Mouse (Mus musculus) embryonic stem cell, embryonic (primary cell): ENCODE measurements around the gene Fnbp1.

Source experiments
- CTCF ChIA-PET, 4 experiments: fragments of 300-600 bp in 2 of 4; fragments of 350-600 bp in 2 of 4; sonication (Branson Sonifier 250); formaldehyde crosslinking; loops; one replicate each; lab custom pipeline; 2022; ENCODE audit warnings: inconsistent platforms in 2 of 4; lab: Charles Lee
- POLR2A ChIA-PET, 4 experiments: fragments of 300-600 bp in 2 of 4; fragments of 350-600 bp in 2 of 4; sonication (Branson Sonifier 250); formaldehyde crosslinking; loops; one replicate each; lab custom pipeline; 2022; ENCODE audit warnings: antibody characterized with exemption in 4 of 4, inconsistent platforms in 1 of 4; lab: Charles Lee

Fnbp1 gene

GRCm38 (mm10) chr2:31163361-31164118, 21.7 kb upstream of the Fnbp1 start:
- ChIA-PET POLR2A (interaction anchor here (0.5 to 15.9 kb wide), 119 partner anchors 8 to 1029 kb away, joined by 3 to 238 read pairs (median 4); partner anchors contain the start of genes Fnbp1 (in 4 of the 4), Gpr107 (in 4 of the 4), Ass1 (in 1 of the 4) and BC005624 (in 1 of the 4)), CTCF (interaction anchor here (0.5 to 3.7 kb wide), 20 partner anchors 10 to 335 kb away, joined by 3 to 40 read pairs (median 3); partner anchors contain the start of genes Fnbp1 (in 1 of the 4) and Gpr107 (in 1 of the 4))

GRCm38 (mm10) chr2:31161620-31162019, 19.8 kb upstream of the Fnbp1 start:
- CTCF ChIA-PET: interaction anchor here in 3 of 4 experiments (0.6 to 1.5 kb wide), 7 partner anchors 10 to 526 kb away, joined by 3 to 6 read pairs (median 3); partner anchors contain the start of genes Abl1 (in 1 of the 3) and Fnbp1 (in 1 of the 3)
- POLR2A ChIA-PET: interaction anchor here (0.5 to 15.9 kb wide), 40 partner anchors 9 to 403 kb away, joined by 3 to 238 read pairs (median 4); partner anchors contain the start of genes Fnbp1 (in 3 of the 4), Gpr107 (in 3 of the 4), BC005624 (in 1 of the 4) and Usp20 (in 1 of the 4)

- ChIA-PET POLR2A (interaction anchor here (0.6 to 15.9 kb wide), 9 partner anchors 8 to 289 kb away, joined by 4 to 238 read pairs (median 4); partner anchors contain the start of genes Fnbp1 (in 1 of the 4) and Gpr107 (in 1 of the 4)), CTCF (interaction anchor here in 3 of 4 experiments (0.6 to 1.2 kb wide), 3 partner anchors 9 to 69 kb away, joined by 3 read pairs; no protein-coding TSS in a partner anchor)
Observed at GRCm38 (mm10) chr2:31160147-31160920, 18.5 kb upstream of the Fnbp1 start.

GRCm38 (mm10) chr2:31156846-31157245, 15.0 kb upstream of the Fnbp1 start:
- ChIA-PET POLR2A (interaction anchor here in 3 of 4 experiments (0.7 to 15.9 kb wide), 11 partner anchors 9 to 145 kb away, joined by 3 to 238 read pairs (median 5); partner anchors contain the start of gene Fnbp1 (in 2 of the 3)), CTCF (interaction anchor here in 3 of 4 experiments (0.6 to 1.7 kb wide), 6 partner anchors 8 to 761 kb away, joined by 3 to 7 read pairs (median 4); no protein-coding TSS in a partner anchor)

GRCm38 (mm10) chr2:31151892-31152812, 10.3 kb upstream of the Fnbp1 start, which contains the start of gene Gpr107:
Gene Gpr107 (plus strand): TSS chr2:31152316.
- ChIA-PET POLR2A (interaction anchor here (0.5 to 15.9 kb wide), 44 partner anchors 10 to 350 kb away, joined by 3 to 238 read pairs (median 4); partner anchors contain the start of genes Fnbp1 (in 4 of the 4), Ntmt1 (in 2 of the 4) and Ptges (in 1 of the 4)), CTCF (interaction anchor here in 3 of 4 experiments (0.6 to 2.5 kb wide), 27 partner anchors 9 to 805 kb away, joined by 3 to 14 read pairs (median 4); partner anchors contain the start of genes BC005624 (in 1 of the 3), Fnbp1 (in 1 of the 3), Tor1b (in 1 of the 3) and Usp20 (in 1 of the 3))

- ChIA-PET CTCF (interaction anchor here (0.6 to 2.5 kb wide), 31 partner anchors 9 to 316 kb away, joined by 3 to 14 read pairs (median 3); partner anchors contain the start of genes Fnbp1 (in 2 of the 4), BC005624 (in 1 of the 4), Prrx2 (in 1 of the 4) and Tor1a (in 1 of the 4)), POLR2A (interaction anchor here (0.5 to 15.9 kb wide), 26 partner anchors 8 to 1009 kb away, joined by 3 to 238 read pairs (median 4); partner anchors contain the start of gene Fnbp1 (in 4 of the 4))
Observed at GRCm38 (mm10) chr2:31150762-31151161, 9.0 kb upstream of the Fnbp1 start.

- ChIA-PET POLR2A (interaction anchor here in 3 of 4 experiments (0.5 to 1.9 kb wide), 5 partner anchors 9 to 998 kb away, joined by 3 to 4 read pairs (median 3); no protein-coding TSS in a partner anchor), CTCF (interaction anchor here in 1 of 4 experiments (2.8 kb wide), 1 partner anchor 122 kb away, joined by 6 read pairs; no protein-coding TSS in a partner anchor)
Observed at GRCm38 (mm10) chr2:31147054-31147453, 5.2 kb upstream of the Fnbp1 start.

GRCm38 (mm10) chr2:31144901-31145300, 3.1 kb upstream of the Fnbp1 start:
- ChIA-PET CTCF (no interaction called here), POLR2A (interaction anchor here in 3 of 4 experiments (0.8 to 14.1 kb wide), 7 partner anchors 13 to 159 kb away, joined by 3 to 239 read pairs (median 4); partner anchors contain the start of gene Gpr107 (in 1 of the 3))

GRCm38 (mm10) chr2:31143768-31144695, 2.2 kb upstream of the Fnbp1 start:
- POLR2A ChIA-PET: interaction anchor here (0.6 to 14.1 kb wide), 22 partner anchors 14 to 203 kb away, joined by 3 to 239 read pairs (median 4); partner anchors contain the start of gene Gpr107 (in 1 of the 4)
- CTCF ChIA-PET: interaction anchor here (0.6 to 1.3 kb wide), 4 partner anchors 21 to 191 kb away, joined by 3 to 7 read pairs (median 4); partner anchors contain the start of gene Tor1b (in 1 of the 4)

GRCm38 (mm10) chr2:31143326-31143725, 1.5 kb upstream of the Fnbp1 start:
- CTCF ChIA-PET: interaction anchor here (0.7 to 1.3 kb wide), 4 partner anchors 21 to 118 kb away, joined by 3 to 5 read pairs (median 4); no protein-coding TSS in a partner anchor

GRCm38 (mm10) chr2:31142505-31142904, 697 bp upstream of the Fnbp1 start:
- CTCF ChIA-PET: interaction anchor here (0.6 to 2.2 kb wide), 16 partner anchors 8 to 1584 kb away, joined by 3 to 9 read pairs (median 5); partner anchors contain the start of gene Gpr107 (in 1 of the 4)
- POLR2A ChIA-PET: interaction anchor here (0.6 to 14.1 kb wide), 83 partner anchors 9 to 1355 kb away, joined by 3 to 239 read pairs (median 6); partner anchors contain the start of genes Gpr107 (in 4 of the 4), BC005624 (in 1 of the 4), Coq4 (in 1 of the 4) and Ntmt1 (in 1 of the 4)

More at GRCm38 (mm10) chr2:31143326-31143725, 1.5 kb upstream of the Fnbp1 start:
- POLR2A ChIA-PET: interaction anchor here in 3 of 4 experiments (0.7 to 14.1 kb wide), 21 partner anchors 15 to 335 kb away, joined by 3 to 239 read pairs (median 4); partner anchors contain the start of genes Gpr107 (in 1 of the 3) and Ntmt1 (in 1 of the 3)

GRCm38 (mm10) chr2:31141074-31141866, 538 bp downstream of the Fnbp1 start:
- POLR2A ChIA-PET: interaction anchor here (0.5 to 14.1 kb wide), 99 partner anchors 8 to 1040 kb away, joined by 3 to 239 read pairs (median 5); partner anchors contain the start of genes Gpr107 (in 4 of the 4), BC005624 (in 2 of the 4), Usp20 (in 2 of the 4) and Tor1b (in 1 of the 4)
- CTCF ChIA-PET: interaction anchor here (0.5 to 2.2 kb wide), 23 partner anchors 10 to 430 kb away, joined by 3 to 9 read pairs (median 3); partner anchors contain the start of gene Gpr107 (in 1 of the 4)

- POLR2A ChIA-PET: interaction anchor here (0.5 to 14.1 kb wide), 50 partner anchors 9 to 1040 kb away, joined by 3 to 239 read pairs (median 8); partner anchors contain the start of genes Gpr107 (in 3 of the 4), BC005624 (in 1 of the 4) and Usp20 (in 1 of the 4)
- CTCF ChIA-PET: interaction anchor here (0.6 to 2.2 kb wide), 10 partner anchors 10 to 378 kb away, joined by 3 to 6 read pairs (median 4); no protein-coding TSS in a partner anchor
Observed at GRCm38 (mm10) chr2:31140772-31141073, 1.1 kb downstream of the Fnbp1 start.
